Mouse (Mus musculus) myocyte (in vitro differentiated cells): Measurements from ENCODE around the gene Ank2.

ENCODE experiments used
- E2F4 ChIP-seq: IDR thresholded peaks from one replicate; pipeline ENCODE4 v1.6.1; 2011; ENCODE audit warnings: mild to moderate bottlenecking, control low read depth, moderate library complexity; ENCODE audit not compliant: insufficient read depth
- MAX ChIP-seq: IDR thresholded peaks from one replicate; pipeline ENCODE4 v1.6.1; 2011; ENCODE audit warnings: low read depth, mild to moderate bottlenecking, control low read depth
- TCF12 ChIP-seq: IDR thresholded peaks from one replicate; pipeline ENCODE4 v1.6.1; 2011; ENCODE audit warnings: mild to moderate bottlenecking, control low read depth; ENCODE audit not compliant: poor library complexity, insufficient read depth, severe bottlenecking
- USF1 ChIP-seq: IDR thresholded peaks from one replicate; pipeline ENCODE4 v1.6.1; 2011; ENCODE audit warnings: low read depth, mild to moderate bottlenecking, control low read depth, moderate library complexity

- TF ChIP-seq TCF12 (peak; percentile 24), USF1 (no peak), MAX (no peak), E2F4 (no peak)
These were observed 22.0 kb upstream of the Ank2 start for GRCm38 (mm10) chr3:127521156-127521555.
